Mouse (Mus musculus): ENCODE measurements around the gene Gm3336.
A peak's percentile ranks its signal among the peaks of the same experiment; 100 is the strongest.

Gm3336 gene

GRCm38 (mm10) chr8:70765838-70766570, 47.7 kb downstream of the Gm3336 start:
- DNase-seq: peak; percentile 49

DNA sequence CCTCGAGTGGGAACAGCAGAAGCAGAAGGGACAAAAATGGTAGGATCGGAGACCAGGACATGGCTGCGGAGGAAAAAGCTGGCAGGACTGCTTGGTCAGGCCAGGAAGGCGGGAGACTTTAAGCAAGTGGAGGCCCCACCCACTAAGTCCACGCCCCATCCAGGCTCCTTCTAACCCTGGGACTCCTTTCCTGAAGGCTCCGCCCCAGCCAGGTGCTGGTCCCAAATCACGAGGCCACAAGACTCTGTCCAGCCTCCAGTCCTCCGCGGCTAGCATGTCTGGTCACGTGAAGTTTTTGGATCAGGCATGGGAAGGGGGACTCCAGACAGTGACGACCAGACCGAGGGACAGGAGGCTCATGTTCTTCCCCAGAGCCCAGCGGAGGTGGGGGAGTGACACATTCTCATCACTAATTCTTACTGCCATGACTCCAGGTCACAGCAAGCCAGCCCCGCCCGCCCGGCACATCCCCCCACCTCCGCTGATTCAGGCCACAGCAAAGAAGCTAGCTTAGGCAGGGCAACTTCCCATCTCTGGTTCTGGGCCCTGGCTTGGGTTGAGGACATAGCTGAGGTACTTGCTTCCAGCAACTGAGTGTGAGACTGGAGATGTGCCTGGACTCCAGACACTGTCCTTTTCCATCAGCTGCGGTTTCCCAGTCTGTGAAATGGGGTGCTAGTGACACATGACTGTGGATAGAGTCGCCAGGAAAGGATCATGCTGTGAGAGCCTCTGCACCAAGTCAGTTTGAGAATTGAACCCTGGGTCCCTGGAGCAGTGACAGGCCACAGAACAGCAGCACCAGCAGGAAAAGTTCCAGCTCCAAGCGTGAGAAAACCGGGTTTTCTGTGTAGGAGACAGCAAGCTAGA, 48.5 kb downstream of the Gm3336 start:
- peak; percentile 84 for DNase-seq

DNA sequence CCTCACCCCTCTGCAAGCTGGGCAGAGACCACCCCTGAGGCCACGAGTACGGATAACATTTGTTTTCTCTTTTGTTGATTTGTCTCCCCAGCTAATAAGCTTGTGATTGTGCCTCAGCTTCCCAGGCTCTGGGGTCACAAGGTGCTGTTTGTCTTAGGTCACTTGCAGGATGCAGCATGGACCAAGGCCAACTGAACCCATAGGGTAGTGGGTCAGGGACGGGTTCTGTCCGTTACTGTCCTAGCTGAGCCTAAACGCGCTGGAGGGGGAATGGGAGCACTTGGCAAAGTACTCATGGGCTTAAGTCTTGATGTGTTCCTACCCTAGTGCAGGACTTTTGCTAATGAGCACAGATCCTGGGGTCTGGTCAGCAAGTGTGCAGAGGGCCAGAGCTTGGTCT, 49.2 kb downstream of the Gm3336 start:
- peak; percentile 50 for DNase-seq

DNA sequence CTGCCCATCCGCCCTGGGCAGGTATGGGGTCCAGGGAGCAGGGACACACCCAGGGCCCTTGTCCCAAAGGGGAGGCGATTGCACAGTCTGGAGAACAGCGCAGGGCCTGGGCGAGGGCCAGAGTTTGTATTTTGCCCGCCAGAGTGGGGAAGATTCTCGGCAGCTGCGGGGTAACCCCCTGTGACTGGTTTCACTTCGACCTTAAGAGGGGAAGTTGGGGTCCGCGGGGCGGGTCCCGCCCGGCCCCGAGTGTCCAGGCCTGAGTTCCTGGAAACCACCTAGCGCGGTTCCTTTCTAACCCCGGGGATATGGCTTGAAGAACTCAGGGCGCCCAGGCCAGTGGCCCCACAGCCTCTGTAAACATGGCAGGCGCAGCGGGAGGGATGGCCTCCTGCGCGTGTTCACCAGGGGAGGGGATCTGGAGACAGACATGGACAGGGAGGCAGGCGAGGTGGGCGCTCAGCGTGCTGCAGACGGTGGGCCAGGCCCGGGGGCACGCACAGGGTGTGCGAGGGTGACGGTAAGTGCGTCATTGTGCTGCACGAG, 50.0 kb downstream of the Gm3336 start:
- DNase-seq: peak; percentile 67

DNA sequence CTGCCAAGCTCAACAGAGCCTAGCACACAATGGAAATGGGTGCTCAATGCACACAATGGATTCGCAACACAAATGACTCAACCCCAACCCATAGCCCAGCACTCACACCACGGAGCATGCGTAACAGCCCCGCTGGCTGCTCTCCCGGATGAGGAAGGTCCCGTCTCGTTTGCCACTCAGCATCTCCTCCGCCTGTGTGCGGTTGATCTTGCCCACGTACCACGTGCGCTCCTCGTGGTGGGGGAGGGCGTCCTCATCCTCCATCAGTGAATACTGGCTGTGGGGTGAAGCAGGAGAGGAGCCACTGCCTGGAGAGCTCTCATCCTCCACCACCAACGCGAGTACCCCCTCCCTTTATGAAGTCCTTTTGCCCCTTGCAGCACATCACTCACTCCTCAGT, 50.6 kb downstream of the Gm3336 start:
- DNase-seq: no peak

DNA sequence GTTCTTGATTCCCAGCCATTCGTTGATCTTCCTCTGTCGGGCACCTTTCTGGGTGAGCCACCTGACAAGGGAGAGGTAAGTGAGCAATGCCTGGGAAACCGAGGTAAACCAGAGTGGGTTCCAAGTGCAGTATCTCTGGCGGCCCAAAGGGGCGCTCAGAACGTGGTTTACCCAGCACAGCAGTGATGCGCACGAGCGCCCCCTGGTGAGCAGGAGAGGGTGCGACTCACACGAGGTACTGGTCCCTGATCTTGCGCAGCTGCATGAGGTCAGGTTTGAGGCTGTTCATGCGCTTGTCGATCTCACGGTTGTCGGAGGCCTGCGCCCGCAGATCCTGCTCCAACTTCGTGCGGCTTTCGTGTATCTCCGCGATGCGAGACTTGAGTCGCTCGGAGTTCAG, 51.0 kb downstream of the Gm3336 start:
- DNase-seq: peak; percentile 93

GRCm38 (mm10) chr8:70769858-70770257, 51.5 kb downstream of the Gm3336 start:
- DNase-seq: no peak

GRCm38 (mm10) chr8:70770748-70771147, 52.4 kb downstream of the Gm3336 start:
- peak; percentile 50 for DNase-seq

- DNase-seq: peak; percentile 57
These were observed 52.9 kb downstream of the Gm3336 start for GRCm38 (mm10) chr8:70771217-70771616.

DNA sequence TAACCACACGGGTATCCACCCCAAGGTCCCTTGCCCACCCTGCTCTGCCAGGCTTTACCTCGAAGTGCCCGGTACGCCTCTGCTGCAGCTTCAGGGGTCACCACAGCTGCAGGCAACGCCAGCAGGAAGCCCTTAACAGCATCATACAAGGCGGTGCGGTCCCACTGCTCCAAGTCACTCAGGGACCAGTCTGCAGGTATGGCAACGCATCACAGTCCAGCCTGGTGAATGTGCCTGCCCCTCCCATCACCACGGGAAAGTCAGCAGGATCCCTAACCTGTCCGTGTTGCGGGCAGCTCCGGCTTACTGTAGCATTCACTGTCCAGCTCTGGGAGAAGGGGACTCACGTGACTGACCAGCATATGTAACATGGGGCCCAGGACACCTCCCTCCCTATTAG, 53.7 kb downstream of the Gm3336 start:
- peak; percentile 60 for DNase-seq

All from cerebellum, adult 9-11 months (tissue).